Mouse (Mus musculus): ENCODE measurements around the gene Coq4. TPM values are rescaled to one million over a fixed set of nuclear protein-coding genes. Genes with fewer than 3 reads are reported as not detected.

The Coq4 gene
- polyA plus RNA-seq, 1 experiment from 2014 or later: 37.0 TPM

DNA sequence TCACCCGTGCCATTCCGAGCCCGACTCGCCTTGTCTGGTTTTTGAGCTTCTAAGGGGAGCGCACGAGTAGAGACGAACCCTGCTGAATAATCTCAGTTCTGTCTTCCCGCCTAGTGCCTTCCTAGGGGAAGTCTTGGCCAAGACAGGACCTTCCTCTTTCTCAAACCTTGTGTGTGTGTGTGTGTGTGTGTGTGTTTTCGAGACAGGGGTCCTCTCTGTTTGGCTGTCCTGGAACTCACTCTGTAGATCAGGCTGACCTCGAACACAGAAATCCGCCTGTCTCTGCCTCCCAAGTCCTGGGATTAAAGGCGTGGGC is 40.4 kb downstream of the Coq4 start:
- Histone ChIP-seq H3K4me3 (replicated peaks) (peak overlapping the region; percentile 99), H3K27ac (replicated peaks) (peak overlapping the region; percentile 73), H3K4me1 (peaks cover 14% of the 10 kb centered on the region), H3K27me3 (no peaks in the 10 kb centered on the region), H3K4me2 (replicated peaks) (peak overlapping the region; percentile 77), H3K9ac (peak overlapping the region; percentile 89), H3K9me3 (replicated peaks) (no peaks in the 10 kb centered on the region), H3K36me3 (peaks cover 2% of the 10 kb centered on the region)
- WGBS: 3% methylated on average over 12 of the region's 12 CpGs
- no peak for ATAC-seq (ENCODE audit: insufficient number of reproducible peaks, low FRiP score, low TSS enrichment, low read depth)

DNA sequence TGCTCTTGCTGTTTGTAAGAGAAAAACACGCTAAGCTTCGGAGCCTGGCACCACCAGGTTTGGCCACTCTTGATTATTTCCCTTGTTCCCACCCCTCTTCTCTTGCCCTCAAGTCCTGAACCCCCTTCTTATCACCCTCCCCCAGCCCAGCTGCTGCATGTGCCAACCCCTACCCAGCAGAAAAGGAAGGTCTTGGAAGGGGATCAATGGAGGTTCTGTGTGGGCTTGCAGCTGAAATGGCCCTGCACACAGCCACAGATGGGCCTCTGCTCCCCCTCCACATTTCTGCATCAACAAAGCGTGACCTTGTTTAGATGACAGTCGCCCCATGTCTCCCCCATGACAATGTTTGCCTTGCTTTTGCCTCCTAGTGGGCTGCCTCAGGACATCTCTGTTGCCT is 43.8 kb downstream of the Coq4 start:
- H3K4me2 ChIP-seq (replicated peaks): no peak overlapping the region
- H3K36me3 ChIP-seq: peaks cover 31% of the 10 kb centered on the region
- ATAC-seq (ENCODE audit: insufficient number of reproducible peaks, low FRiP score, low TSS enrichment, low read depth): no peak
- WGBS: 87% methylated on average over 4 of the region's 4 CpGs
- no peak overlapping the region for H3K9ac ChIP-seq
- no peaks in the 10 kb centered on the region for H3K9me3 ChIP-seq (replicated peaks)
- H3K4me3 ChIP-seq (replicated peaks): no peak overlapping the region
- peaks cover 12% of the 10 kb centered on the region for H3K4me1 ChIP-seq
- H3K27ac ChIP-seq (replicated peaks): no peak overlapping the region
- H3K27me3 ChIP-seq: no peaks in the 10 kb centered on the region

DNA sequence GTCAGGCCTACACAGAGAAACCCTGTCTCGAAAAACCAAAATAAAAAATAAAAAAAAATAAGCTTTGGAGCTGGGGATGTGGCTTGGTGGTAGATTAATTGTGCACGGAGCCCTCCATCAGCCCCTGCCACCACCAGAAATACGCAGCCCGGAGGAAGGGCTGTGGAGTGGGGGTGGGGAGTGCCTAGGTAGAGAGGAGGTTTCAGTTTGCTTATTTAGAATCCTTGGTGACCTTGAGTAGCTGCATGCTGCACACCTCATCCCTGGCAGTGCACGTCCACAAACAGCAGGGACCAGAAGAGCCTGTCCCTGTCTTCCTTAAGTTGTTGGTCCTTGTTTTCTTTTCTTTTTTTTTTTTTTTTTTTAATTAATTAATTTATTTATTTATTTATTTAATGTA is 46.5 kb downstream of the Coq4 start:
- Histone ChIP-seq H3K4me2 (replicated peaks) (no peak overlapping the region), H3K27me3 (no peaks in the 10 kb centered on the region), H3K9me3 (replicated peaks) (no peaks in the 10 kb centered on the region), H3K9ac (no peak overlapping the region), H3K36me3 (peaks cover 50% of the 10 kb centered on the region), H3K4me1 (no peaks in the 10 kb centered on the region), H3K4me3 (replicated peaks) (no peak overlapping the region), H3K27ac (replicated peaks) (no peak overlapping the region)
- no peak for ATAC-seq (ENCODE audit: insufficient number of reproducible peaks, low FRiP score, low TSS enrichment, low read depth)
- 93% methylated on average over 5 of the region's 5 CpGs for WGBS

DNA sequence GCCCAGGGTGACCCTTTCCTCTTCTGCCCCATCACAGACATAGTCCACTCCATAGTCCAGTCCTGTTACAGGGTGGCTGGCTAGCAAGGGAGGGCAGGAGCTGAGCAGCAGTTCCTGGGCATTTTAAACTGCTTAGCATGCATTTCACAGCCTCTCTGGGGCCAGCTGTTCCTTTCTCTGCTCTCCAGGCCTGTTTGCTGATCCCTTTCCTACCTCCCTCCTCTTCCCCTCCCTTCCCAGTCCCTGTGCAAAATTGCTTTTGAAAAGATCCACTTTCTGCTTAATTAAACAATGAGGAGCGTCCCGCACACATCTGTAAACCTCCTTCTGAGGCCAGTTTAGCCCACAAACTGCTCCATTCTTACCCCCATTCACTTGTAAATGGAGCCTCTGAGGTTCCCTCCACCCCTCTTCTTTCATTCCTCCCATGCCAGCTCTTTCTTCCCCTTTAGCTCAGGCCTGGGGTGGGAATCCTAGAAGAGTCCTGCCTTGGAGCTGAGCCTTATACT is 48.2 kb downstream of the Coq4 start:
- Histone ChIP-seq H3K4me1 (no peaks in the 10 kb centered on the region), H3K27me3 (no peaks in the 10 kb centered on the region), H3K36me3 (peaks cover 62% of the 10 kb centered on the region), H3K9me3 (replicated peaks) (no peaks in the 10 kb centered on the region), H3K4me3 (replicated peaks) (no peak overlapping the region), H3K27ac (replicated peaks) (no peak overlapping the region), H3K9ac (no peak overlapping the region), H3K4me2 (replicated peaks) (no peak overlapping the region)
- WGBS: 40% methylated on average over 2 of the region's 2 CpGs
- no peak for ATAC-seq (ENCODE audit: insufficient number of reproducible peaks, low FRiP score, low TSS enrichment, low read depth)

DNA sequence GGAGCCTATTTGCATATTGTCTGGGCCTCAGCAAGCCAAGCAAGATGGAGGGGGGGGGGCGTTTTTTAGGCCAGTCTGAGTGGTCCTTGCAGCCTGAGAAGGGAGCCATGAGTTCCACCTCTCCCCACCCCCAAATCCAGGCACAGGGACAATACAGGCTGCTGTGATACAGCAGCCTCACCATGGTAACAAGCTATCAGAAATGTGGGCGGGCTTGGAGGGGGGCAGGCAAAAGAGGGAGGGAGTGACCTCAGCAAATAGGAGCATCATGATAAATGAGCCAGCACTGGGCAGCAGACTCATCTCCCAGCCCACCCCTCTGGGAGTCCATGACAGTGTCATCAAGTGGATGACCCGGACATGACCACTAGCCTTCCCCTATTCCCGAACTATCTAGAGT is 52.2 kb downstream of the Coq4 start:
- Histone ChIP-seq H3K4me1 (no peaks in the 10 kb centered on the region), H3K27ac (replicated peaks) (no peak overlapping the region), H3K36me3 (peaks cover 84% of the 10 kb centered on the region), H3K9ac (no peak overlapping the region), H3K27me3 (peaks cover 18% of the 10 kb centered on the region), H3K9me3 (replicated peaks) (no peaks in the 10 kb centered on the region), H3K4me2 (replicated peaks) (no peak overlapping the region), H3K4me3 (replicated peaks) (no peak overlapping the region)
- ATAC-seq (ENCODE audit: insufficient number of reproducible peaks, low FRiP score, low TSS enrichment, low read depth): no peak
- 64% methylated on average over 4 of the region's 4 CpGs for WGBS

DNA sequence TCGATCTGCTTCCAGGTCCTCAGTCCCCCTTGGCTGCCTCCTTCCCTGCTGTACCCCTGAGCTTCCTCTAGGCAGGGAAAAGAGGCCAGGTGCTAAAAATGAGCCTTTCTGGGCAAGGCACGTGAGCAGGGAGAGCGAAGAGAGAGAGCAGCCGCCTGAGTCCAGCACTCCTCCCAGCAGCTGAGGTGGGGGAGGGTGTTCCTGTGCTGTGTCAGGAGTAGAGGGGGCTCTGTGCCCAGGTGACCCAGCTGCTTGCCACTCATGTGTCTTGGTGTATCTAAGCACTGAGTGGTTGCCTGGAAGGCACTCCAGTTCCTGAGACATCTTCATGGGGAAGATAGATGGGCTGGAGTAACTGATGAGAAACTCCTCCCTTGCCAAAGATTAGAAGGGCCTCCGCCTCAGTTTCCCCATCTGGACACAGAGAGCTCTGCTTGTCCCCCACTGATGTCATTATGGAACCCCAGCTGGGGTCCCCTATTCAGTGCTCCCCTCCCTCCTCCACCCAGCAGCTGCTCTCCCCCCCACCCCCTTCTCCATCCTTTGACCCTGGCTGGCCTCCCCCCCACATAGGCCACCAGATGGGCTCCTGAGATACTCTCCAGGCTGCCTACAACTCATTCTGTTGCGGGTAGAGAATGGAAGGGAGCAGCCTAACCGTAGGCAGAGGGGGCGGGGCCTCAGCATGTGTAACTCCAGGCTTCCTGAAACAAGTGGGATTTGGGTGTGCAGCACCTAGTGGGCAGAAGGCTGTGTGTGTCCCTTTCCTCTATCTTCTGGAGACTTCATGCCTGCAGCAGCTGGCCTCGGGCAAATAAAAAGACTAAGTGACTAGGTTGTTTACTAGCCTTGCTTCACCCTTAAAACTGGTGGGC is 56.2 kb downstream of the Coq4 start:
- Histone ChIP-seq H3K9ac (no peak overlapping the region), H3K27ac (replicated peaks) (no peak overlapping the region), H3K4me2 (replicated peaks) (no peak overlapping the region), H3K4me3 (replicated peaks) (no peak overlapping the region), H3K36me3 (peaks cover 56% of the 10 kb centered on the region), H3K9me3 (replicated peaks) (no peaks in the 10 kb centered on the region), H3K4me1 (peaks cover 12% of the 10 kb centered on the region), H3K27me3 (peaks cover 56% of the 10 kb centered on the region)
- ATAC-seq (ENCODE audit: insufficient number of reproducible peaks, low FRiP score, low TSS enrichment, low read depth): no peak
- 67% methylated on average over 9 of the region's 9 CpGs for WGBS

DNA sequence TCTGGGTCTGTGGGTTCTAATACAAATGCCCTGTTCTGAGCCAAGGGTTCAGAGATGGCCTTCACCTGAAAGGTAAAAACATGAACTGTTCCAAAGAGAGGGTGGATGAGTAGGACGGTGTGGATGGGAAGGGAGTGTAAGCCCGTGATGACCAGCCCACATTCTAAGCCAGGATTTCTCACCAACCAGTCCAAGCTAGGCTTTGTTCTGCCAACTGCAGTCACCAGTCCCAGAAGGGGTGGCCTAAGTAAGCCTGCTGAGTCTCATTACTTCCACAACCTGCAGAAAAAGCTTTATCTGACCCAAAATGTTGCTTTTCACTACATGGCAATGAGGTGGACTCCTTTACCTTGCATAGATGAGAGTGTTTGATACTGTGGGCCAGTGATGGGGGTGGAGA is 56.8 kb downstream of the Coq4 start:
- 76% methylated on average over 2 of the region's 2 CpGs for WGBS
- Histone ChIP-seq H3K9me3 (replicated peaks) (no peaks in the 10 kb centered on the region), H3K27me3 (peaks cover 56% of the 10 kb centered on the region), H3K27ac (replicated peaks) (no peak overlapping the region), H3K36me3 (peaks cover 50% of the 10 kb centered on the region), H3K9ac (no peak overlapping the region), H3K4me3 (replicated peaks) (no peak overlapping the region), H3K4me2 (replicated peaks) (no peak overlapping the region), H3K4me1 (peaks cover 12% of the 10 kb centered on the region)
- no peak for ATAC-seq (ENCODE audit: insufficient number of reproducible peaks, low FRiP score, low TSS enrichment, low read depth)

DNA sequence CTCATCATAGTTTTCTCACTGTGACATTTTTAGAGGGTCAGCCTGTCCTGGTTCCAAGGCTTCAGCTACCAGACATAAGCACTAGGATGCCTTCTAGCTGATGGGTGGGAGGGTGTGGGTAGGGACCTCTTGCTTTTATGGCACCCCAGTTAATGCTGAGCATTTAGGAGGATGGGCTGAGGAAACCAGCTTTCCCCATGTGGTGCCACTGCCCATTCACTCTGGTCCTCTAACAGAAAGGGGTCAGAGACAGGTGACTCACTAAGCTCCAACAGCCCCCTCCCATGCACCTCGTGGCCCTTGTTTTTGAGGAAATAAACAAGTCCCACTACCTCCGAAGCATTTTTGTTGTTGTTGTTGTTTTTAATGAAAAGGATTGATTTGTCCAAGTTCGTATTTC is 57.4 kb downstream of the Coq4 start:
- Histone ChIP-seq H3K4me1 (peaks cover 12% of the 10 kb centered on the region), H3K4me3 (replicated peaks) (no peak overlapping the region), H3K9ac (no peak overlapping the region), H3K27me3 (peaks cover 56% of the 10 kb centered on the region), H3K4me2 (replicated peaks) (no peak overlapping the region), H3K27ac (replicated peaks) (no peak overlapping the region), H3K9me3 (replicated peaks) (no peaks in the 10 kb centered on the region), H3K36me3 (peaks cover 44% of the 10 kb centered on the region)
- 34% methylated on average over 3 of the region's 3 CpGs for WGBS
- no peak for ATAC-seq (ENCODE audit: insufficient number of reproducible peaks, low FRiP score, low TSS enrichment, low read depth)

DNA sequence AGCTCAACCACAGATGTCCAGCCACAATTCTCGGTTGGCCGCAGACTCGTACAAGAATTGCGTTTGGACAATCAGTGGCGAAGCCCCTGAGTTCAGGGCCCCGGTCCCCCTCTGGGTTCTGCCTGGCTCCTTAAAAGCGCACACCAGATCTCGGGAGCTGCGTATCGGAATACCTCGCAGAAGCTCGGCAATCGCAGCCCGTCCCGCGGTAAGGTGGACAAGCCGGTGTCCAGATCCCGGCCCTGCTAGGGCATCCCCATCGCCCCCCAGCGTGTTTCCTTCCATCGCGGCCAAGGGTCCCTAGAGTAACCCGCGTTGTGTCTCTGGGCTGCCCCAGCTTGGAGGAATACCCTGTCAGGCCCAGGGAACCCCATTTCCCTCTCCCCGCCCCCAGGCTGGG is 58.3 kb downstream of the Coq4 start:
- H3K4me2 ChIP-seq (replicated peaks): peak overlapping the region; percentile 37
- no peak for ATAC-seq (ENCODE audit: insufficient number of reproducible peaks, low FRiP score, low TSS enrichment, low read depth)
- H3K4me3 ChIP-seq (replicated peaks): peak overlapping the region; percentile 26
- H3K4me1 ChIP-seq: peaks cover 12% of the 10 kb centered on the region
- H3K27ac ChIP-seq (replicated peaks): no peak overlapping the region
- H3K36me3 ChIP-seq: peaks cover 39% of the 10 kb centered on the region
- H3K27me3 ChIP-seq: peaks cover 56% of the 10 kb centered on the region
- H3K9me3 ChIP-seq (replicated peaks): no peaks in the 10 kb centered on the region
- 17% methylated on average over 25 of the region's 25 CpGs for WGBS
- H3K9ac ChIP-seq: no peak overlapping the region

DNA sequence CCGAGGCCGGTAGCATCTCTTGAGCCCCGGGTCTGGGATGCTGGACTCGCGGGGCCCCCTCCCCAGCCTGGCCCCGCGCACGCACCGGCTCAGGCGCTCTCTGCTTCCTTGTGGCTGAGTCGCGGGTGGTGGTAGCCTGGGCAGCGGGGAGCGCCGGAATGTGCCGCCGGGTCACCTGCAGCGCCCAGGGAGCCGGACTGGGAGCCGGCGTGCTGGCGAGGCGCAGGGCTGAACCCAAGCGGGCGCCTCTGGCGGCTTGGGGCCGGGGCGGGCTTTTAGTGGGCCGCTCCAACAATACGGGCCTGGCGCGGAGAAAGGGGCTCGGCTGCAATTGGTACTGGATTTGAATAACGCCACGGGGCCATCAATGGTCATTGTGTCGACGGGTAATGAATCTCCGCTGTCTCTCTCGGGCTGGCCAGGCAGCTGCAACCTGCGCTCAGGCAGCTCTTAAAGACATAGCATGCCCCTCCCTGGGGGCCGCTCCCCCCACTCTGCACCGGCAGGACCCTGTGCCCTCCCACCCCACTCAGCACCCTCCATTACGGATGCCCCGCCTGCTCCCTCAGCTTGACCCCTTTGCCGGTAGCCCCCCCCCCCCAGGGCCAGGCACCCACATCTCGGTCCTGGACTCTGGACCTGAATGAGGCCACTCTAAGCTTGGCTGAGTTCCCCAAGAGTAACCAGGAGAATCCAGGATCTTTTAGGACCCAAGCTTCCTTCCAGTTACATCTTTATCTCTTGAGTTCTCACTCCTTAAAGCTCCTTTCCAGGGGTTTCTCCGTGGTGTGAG is 59.0 kb downstream of the Coq4 start:
- H3K9me3 ChIP-seq (replicated peaks): no peaks in the 10 kb centered on the region
- H3K9ac ChIP-seq: no peak overlapping the region
- H3K4me1 ChIP-seq: peaks cover 12% of the 10 kb centered on the region
- peaks cover 56% of the 10 kb centered on the region for H3K27me3 ChIP-seq
- H3K27ac ChIP-seq (replicated peaks): no peak overlapping the region
- H3K4me3 ChIP-seq (replicated peaks): peak overlapping the region; percentile 26
- ATAC-seq (ENCODE audit: insufficient number of reproducible peaks, low FRiP score, low TSS enrichment, low read depth): no peak
- H3K4me2 ChIP-seq (replicated peaks): peak overlapping the region; percentile 37
- H3K36me3 ChIP-seq: peaks cover 32% of the 10 kb centered on the region
- WGBS: 8% methylated on average over 46 of the region's 47 CpGs

DNA sequence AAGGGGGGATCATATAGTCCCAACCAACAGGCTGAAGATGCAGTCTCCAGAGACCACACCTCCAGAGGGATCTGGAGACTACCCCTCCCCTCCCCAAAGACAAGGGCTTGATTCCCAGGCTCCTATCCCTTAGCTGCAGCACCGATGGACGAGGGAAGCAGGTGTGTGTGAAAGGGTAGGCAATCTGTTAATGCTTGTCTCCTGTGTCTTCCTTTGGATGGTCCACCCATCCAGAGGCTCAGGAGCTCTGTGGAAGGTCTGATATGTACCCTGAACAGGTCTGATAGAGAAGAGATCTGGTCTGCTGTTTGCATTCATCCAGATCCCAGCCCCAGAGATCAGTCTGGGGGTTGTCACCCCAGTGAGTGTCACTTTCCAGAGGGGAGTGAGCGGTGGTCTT is 59.6 kb downstream of the Coq4 start:
- ATAC-seq (ENCODE audit: insufficient number of reproducible peaks, low FRiP score, low TSS enrichment, low read depth): no peak
- Histone ChIP-seq H3K9ac (no peak overlapping the region), H3K27ac (replicated peaks) (no peak overlapping the region), H3K4me2 (replicated peaks) (no peak overlapping the region), H3K4me1 (peaks cover 12% of the 10 kb centered on the region), H3K36me3 (peaks cover 27% of the 10 kb centered on the region), H3K27me3 (peaks cover 56% of the 10 kb centered on the region), H3K4me3 (replicated peaks) (no peak overlapping the region), H3K9me3 (replicated peaks) (no peaks in the 10 kb centered on the region)
- WGBS: 50% methylated on average over 3 of the region's 3 CpGs

All from embryonic facial prominence, embryonic 15.5 days (tissue).